Mouse (Mus musculus): Measurements from ENCODE around the gene Alkbh2. TPM values are rescaled to one million over a fixed set of nuclear protein-coding genes. Genes with fewer than 3 reads are reported as not detected.
A peak's percentile ranks its signal among the peaks of the same experiment; 100 is the strongest.

The Alkbh2 gene
- total RNA-seq (2022), result 1 to 10 TPM; 4.7 to 9.3 (median 5.9) TPM

DNA sequence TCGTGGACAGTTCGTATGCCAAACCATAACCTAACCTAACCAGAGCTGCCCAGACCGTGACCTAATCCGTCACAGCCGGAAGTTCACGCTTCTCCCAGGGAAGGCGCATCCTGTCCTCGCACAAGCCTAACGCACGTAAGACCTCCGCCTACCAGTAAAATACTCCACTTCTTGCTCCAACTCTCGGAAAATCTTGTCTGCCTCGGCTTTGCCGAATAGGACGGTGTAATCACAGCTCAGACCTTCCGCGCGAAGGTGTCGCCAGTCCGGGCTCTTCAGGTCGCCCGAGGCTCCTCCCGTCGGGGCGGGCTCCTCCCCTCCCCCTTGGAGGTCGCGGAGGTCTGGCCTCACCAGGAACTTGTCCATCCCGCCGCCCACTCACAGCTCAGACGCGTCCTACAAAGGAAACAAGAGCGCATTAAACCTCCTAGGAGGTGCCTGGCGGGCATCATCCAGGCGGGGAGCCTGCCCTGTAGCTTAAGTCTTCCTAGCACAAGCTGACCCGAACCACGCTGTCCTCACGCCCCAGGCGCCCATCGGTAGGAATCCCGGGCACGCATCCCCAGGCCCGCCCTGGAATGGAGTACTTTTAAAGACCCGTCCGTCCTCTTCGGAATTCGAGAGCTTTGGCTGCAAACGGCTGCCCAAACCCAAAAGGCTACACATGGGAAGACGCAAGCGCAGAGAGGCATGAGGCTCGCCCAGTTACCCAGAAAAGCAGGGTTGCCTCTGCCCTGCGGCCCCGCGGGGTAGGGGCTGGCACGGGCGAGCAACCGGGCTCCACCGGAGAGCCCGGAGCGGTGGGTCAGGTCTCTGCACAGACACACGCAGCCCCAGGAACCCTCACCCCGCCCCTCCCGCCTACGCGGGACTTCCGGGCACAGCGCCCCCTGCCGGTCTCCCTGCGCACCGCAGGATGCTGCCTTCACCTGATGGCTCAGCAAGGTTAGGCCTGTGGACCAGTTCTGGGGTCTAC, at the start of gene Alkbh2:
Gene Alkbh2, minus strand, starts transcription at position 845 of the 976 bp plus-strand sequence.
- DNase-seq (ENCODE audit: low spot score in 2 of 2), result peak; percentile 48 to 67

DNA sequence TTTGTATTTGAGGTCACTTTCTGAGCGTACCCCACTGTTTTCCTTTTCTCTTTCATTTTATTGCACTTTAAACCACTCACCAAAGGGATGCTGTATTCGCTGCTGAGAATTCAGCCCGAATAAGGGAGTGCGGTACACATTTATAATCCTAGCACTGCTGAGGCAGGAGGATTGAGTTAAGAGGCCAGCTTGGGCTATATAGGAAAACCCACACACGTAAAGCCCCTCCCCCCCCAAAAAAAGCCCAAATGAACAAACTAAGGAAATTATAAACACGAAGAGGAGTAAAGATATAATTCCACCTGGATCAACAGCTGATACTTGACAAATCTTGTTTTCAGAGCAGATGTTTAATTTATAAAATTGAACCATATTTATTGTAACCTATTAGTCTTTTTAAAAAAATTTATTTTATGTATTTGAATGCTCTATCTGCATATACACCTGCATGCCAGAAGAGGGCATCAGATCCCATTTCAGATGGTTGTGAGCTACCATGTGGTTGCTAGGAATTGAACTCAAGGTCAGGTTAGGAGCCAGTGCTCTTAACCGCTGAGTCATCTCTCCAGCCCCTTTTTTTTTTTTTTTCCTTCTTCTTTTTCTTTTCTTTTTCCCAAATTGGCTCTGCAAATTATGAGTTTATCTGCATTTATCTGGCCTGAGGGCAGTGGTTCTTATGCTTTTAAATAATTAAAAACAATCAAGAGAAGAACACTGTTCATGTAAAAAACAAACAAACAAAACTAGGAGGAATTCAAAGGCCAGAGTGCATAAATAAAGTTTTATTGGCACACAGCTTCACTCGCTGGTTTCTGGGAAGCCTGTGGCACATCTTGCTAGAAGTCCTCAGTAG, 48.8 kb upstream of the Alkbh2 start:
- no peak for DNase-seq (ENCODE audit: low spot score in 2 of 2)

DNA sequence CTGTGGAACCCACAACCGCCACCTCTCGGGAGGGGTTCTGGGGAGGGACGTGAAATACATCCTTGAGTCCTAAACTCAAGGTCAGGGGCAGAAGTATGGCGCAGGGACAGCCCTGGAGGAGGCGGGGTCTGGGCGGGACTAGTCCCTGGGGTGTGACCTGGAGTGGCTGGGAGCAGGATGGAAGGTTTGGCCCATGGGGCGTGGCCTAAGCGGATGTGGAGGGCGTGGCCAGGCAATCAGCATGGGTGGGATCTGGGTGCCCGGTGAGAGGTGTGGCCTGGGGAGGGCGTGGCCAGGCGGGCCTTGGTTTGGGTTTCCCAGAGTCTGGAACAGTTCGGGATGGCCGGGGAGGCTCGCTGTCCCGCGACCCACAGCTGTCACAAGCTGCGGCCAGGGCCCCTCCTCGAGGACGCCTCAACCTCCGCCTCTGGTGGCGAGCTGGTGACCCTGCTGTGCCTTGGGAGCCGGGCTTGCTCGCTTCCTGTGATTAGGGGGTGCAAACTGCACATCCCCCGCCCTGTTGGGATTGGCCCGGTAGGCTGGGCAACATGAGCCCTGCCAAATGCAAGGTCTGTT, 47.7 kb upstream of the Alkbh2 start:
- peak; percentile 40 to 72 for DNase-seq (ENCODE audit: low spot score in 2 of 2)

DNA sequence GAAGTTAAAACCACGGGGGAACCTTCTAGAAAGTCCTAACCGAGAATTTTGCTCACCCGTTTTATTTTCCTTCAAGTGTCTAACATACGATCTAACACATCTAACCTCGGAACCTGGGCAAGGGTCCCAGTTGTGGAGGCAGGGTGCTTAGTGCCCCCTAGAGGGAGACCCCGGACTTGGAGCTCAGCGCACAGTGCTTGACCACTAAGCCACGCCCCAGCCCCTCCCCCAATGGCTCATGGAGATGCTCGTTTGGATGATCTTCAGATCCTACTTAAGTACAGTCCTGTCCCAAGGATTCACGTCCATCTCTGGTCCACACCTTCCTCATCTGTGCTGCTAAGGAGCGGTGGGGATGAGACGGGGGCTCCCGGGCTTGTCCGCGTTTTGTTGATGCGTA, 46.6 kb upstream of the Alkbh2 start:
- DNase-seq (ENCODE audit: low spot score in 2 of 2), result no peak

DNA sequence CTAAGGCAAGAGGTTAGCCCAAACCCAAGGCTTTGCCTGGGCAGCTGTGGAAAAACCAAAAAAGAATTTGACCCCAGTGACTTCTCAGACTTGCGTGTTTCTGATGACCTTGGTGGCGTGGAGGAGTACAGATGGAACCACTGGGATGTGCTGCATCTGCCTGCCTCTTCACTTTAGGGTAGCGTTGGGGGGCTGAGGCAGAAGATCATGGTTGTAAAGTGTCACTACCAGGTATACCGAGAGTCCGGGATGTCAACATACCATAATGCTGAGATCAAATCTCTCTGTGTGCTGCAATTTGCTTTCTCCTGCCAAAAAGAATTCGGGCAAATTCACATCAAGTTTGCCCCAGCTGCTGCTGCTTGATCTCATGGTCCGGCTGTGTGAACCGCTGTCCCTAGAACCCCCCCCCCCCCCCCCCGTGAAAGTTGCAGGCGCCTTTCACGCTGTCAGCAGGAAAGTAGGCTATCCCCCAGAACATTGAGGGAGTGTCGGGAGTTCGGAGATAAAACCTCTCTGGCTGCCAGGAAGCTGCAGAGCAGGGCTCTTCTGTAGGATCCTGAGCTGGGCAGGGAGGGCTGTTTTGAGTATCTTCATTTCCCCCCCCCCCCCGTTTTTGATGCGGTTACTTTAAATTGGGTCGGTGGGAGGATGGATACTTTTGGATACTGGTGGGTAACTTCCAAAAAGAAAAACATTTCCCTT, 46.0 kb upstream of the Alkbh2 start:
- DNase-seq (ENCODE audit: low spot score in 2 of 2), result no peak

DNA sequence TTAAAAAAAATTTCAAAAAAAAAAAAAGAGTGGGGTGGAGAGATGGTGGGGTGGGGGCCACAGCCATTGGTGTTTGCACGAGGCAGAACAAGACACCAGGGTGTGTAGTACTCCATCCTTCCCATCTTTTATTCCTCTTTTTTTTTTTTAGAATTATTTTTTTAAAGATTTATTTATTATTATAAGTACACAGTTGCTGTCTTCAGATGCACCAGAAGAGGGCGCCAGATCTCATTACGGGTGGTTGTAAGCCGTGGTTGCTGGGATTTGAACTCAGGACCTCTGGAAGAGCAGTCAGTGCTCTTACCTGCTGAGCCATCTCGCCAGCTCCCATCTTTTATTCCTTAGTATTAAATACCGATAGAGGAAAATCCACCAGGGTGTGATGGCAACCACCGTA, 45.4 kb upstream of the Alkbh2 start:
- DNase-seq (ENCODE audit: low spot score in 2 of 2), result no peak

DNA sequence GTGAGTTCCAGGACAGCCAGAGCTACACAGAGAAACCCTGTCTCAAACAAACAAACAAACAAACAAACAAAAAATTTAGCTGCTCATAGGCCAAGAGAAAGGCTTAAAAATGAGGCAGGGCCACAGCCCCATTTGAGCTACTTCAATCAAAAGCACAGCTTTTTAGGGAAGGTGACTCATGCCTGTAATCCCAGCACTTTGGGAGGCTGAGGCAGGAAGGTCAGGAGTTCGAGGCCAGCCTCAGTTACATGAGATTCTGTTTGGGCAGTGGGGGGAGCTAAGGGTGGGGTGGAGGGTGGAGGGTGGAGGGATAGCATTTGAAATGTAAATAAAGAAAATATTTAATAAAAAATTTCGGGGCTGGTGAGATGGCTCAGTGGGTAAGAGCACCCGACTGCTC, 44.9 kb upstream of the Alkbh2 start:
- DNase-seq (ENCODE audit: low spot score in 2 of 2), result no peak

DNA sequence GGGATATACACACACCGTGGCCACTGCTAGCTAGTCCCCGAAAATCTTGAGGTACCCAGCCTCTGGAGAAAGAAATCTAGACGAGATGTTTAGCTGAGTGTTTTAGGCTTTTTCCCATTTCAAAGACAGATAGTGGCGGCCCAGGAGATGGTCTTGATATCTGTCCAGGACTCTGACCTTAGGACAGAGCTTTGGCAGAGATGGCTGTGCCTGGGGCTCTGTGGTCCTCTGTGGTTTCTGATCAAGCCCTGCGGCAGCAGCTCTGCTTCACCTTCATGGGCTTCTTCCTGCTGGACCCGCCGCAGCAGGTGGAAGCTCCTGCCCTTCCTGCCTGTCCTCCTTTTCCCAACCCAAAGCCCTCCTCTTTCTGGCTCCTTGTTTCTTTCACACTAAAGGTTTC, 42.3 kb upstream of the Alkbh2 start:
- DNase-seq (ENCODE audit: low spot score in 2 of 2), result no peak

DNA sequence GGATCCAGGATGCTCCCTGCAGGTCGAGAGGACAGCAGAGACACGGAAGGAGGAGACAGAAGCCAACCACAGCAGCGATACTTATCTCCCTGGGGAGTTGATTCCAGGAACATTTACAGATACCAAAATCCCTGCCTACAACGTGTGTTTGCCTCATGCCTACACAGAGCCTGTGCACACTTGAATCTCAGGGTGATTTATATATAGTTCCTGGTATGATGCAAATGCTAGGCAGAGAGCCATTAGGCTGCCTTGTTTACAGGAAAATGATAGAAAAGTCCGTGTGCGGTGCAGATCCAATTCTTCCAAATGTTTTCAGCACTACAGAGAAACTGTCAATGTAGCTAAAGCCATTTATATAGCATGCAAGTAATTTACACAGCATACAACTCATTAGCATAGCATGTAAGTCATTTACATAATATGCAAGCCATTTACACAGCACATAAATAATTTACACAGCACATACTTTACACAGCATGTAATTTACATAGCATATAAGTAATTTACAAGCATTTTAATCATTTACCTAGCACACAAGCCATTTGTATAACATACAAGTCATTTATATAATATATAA, 35.2 kb upstream of the Alkbh2 start:
- peak in 1 of 2 experiments; percentile 39 for DNase-seq (ENCODE audit: low spot score in 2 of 2)

DNA sequence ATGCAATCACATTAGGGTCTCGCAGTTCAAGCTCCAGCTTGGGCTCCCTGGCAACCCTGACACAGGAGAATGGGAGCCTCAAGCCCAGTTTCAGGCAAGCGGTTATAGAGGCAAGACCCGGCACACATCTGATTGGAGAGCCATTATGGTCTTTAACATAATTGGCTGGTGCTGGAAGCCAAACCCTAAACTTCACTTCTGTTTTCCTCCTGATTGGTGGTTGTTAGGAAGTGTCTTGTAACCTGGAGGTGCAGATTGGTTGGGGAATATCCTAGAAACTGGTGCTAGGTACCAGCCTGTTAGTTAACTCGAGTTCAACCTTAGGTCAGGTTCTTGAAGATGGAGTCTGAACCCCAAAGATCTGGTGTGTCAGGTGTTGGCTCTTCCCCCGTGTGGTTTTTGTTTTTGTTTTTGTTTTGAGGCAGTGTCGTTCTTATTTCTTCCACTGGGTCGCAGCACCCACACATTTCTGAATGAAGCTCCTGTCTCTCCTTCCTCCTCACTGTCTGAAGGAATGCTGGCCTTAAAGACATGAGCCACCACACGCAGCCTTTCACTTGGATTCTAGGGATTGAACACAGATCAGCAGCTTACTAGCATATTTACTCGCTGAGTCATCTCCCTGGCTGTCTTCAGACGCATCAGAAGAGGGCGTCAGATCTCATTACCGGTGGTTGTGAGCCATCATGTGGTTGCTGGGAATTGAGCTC, 34.2 kb upstream of the Alkbh2 start:
- DNase-seq (ENCODE audit: low spot score in 2 of 2), result no peak

DNA sequence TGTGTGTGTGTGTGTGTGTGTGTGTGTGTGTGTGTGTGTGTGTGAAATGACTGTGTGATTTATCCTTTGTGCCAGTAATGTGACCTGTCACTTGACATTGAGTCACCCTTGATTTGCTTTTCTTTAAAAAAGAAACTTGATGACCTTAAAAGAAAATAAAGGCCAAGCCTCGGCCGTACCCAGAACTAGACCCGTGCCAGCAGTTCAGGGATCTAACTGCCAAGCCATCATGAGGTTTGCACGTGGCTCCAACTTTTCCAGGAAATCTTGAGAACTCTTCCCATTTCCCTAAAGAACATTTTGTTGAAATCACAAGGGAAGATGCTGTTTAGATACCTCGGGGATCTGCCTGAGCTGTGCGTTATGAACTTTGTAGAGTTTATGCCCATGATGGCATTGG, 33.4 kb upstream of the Alkbh2 start:
- no peak for DNase-seq (ENCODE audit: low spot score in 2 of 2)

DNA sequence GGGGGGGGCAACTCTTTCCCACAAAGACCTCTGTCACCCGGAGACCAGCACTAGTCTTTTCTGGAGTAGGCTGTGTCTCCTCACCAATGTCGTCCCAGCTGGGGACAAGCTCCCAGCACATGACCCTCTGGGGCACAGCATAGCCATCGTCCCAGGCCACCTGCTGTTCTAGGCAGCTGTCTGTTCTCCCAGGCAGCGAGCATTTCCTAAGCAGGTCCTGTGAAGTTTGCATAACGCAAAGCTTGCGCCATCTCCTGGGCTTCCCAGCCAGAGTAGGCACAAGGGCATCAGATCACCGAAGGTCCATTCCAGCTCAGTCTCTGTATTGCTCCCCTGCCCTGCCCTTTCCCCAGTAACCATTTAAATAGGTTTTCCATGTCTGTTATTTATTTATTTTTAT, 29.2 kb upstream of the Alkbh2 start:
- DNase-seq (ENCODE audit: low spot score in 2 of 2), result no peak

DNA sequence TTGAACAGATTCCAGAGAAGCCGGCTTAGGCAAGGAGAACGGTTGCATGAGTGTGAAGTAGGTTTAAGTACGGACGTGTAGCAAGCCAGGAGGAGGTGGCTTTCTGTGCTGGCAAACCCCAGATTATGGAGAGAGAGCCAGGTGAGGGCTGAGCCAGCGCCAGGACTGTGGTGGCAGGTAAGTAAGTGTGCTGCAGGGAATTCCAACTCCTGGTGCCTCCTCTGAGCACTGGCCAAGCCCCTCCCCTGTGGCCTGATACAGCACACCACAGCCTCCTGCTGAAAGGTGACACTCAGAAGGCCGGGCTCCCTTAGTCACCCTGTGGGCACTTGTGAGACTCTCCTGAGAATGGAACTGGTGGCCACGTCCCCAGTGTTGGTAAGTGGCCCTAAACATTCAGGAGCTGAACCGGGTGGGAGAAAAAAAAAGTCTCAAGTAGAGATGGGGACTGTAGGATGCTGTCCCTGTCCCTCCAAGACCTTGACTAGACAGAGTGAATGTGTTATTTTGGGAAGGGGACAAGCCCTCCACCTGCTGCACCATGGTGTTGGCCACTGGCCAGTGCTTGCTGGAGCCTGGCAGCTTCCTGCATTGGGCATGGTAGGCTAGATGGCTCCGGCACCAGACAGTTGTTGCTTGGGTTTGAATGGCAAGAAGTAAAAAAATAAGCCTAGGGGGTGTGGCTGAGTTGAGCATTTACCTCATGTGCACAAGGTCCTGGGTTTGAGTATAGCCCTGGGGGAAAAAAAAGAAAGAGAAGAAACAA, 27.3 kb upstream of the Alkbh2 start:
- no peak for DNase-seq (ENCODE audit: low spot score in 2 of 2)

DNA sequence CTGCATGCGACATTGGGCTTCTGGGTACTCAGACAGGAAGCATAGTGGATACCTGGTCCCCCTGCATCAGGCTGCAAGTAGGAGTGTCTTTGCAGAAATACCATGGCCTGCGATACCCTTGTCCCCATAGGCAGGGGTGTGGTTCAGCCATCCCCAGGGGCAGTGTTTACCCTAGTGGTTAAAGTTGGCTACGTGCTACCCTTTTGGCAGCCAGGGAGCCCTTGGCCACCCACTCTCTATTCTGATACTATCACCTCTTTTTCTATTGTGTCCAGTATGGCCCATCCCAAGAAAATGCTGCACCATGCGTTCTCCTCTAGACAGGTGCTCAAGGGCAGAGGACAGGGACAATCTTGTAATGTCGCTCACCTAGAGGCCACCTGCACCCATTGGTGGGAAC, 26.7 kb upstream of the Alkbh2 start:
- no peak for DNase-seq (ENCODE audit: low spot score in 2 of 2)

DNA sequence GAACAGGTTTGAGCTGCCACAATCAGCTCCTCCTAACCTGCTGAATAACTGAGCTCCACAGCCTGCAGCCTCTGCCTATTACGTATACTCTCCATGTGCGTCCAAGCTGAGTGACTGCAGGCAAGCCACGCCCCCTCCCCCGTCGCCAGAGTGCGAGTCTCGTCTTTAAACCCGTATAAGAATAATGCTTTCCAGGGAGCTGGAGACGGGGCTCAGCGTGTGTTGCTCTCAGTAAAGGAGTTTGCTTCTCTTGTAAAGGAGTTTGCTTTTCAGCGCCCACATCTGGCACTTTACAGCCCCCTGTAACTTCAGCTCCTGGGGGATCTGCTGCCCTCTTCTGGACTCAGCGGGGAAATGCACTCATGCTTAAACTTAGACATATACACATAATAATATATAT, 25.5 kb upstream of the Alkbh2 start:
- DNase-seq (ENCODE audit: low spot score in 2 of 2), result no peak

DNA sequence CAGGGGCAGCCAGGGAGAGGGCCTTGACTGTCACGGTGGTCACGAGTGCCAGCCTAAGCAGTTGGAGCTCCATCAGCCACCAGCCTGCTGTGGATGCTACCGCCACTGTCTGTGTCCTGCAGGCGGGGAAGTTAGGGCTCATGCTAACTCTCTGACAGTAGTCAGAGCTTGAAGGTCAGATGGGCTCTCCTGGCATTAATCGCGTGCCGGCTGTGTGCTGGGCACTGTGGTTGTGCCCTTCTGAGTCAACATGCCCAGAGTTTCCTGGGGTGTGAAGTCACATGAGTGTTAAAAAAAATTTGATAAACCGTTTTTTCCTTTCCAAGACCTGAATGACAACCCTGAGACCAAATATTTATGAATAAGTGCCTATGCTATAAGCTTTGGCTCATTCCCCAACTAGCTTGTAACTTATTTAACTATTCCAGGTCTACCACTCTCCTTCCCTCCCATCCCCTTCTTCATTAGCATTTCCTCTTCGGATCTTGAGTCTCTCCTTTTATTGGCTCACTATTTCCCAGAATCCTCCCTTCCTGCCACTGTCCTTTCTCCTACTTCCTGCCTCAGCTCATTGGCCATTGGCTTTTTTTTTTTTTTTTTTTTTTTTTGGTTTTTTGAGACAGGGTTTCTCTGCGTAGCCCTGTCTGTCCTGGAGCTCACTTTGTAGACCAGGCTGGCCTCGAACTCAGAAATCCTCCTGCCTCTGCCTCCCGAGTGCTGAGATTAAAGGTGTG, 24.5 kb upstream of the Alkbh2 start:
- DNase-seq (ENCODE audit: low spot score in 2 of 2), result no peak

DNA sequence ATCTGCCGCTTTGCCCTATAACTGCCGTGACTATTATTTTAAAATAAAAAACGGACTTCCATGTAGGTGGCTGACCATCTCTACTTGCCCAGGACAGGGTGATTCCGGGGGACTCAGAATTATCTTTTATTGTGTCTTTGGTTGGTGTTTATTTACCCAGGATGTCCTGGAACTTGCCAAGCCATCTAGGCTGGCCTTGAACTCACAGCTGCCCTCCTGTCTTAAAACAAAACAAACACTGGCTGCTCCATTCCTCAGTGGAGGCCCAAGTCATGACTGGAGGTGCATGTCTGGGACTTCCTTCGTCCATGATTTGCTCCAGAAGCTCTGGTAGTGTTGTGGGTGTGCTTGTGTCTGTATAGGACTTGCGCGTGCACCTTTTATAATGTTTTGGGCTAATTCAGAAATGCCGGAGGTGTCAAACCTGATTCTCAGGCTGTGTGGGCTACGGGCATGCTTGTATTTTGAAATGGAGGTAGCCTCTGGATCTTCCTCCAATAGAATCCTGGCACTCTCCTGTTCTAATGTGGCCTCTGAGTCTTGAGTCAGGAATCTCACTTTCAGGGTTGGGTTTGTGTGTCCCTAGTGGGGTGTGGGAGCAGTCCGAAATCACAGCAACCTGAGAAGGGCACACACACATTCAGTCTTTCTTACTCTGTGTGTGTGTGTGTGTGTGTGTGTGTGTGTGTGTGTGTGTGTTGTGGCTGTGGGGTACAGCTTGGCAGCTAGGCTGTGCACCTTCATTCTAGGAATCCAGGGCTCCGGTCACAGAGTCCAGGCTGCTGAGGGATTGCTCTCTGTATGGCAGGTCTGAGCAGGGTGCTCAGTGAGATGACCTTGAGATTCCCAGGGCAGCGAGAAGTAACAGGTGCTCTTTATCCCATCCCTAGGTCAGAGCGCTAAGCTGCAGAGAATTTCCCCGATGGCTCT, 19.3 kb upstream of the Alkbh2 start:
- DNase-seq (ENCODE audit: low spot score in 2 of 2), result no peak
